Mouse (Mus musculus): ENCODE results near the gene 4833423E24Rik. TPM values are rescaled to one million over a fixed set of nuclear protein-coding genes. Genes with fewer than 3 reads are reported as not detected.

Gene 4833423E24Rik
- polyA plus RNA-seq, 1 experiment from 2014 or later: not detected

GRCm38 (mm10) chr2:85436351-85436750, 82.5 kb downstream of the 4833423E24Rik start, which contains the start of gene Olfr994:
Gene Olfr994 (minus strand): TSS chr2:85436451.
- Histone ChIP-seq H3K27me3 (ENCODE audit: low read depth, poor library complexity, severe bottlenecking) (no peaks in the 10 kb centered on the region), H3K9me3 (replicated peaks) (no peaks in the 10 kb centered on the region), H3K36me3 (no peaks in the 10 kb centered on the region), H3K4me1 (no peaks in the 10 kb centered on the region), H3K27ac (replicated peaks) (no peak within 1 kb of the TSS), H3K4me3 (no peak within 1 kb of the TSS)
- 89% methylated on average over 3 of the region's 3 CpGs for WGBS
- DNase-seq (ENCODE audit: low spot score): no peak

Other genes with a start within 250 kb of the 4833423E24Rik start
- not detected in 2 replicates for gene Olfr987, start 179.7 kb downstream of the 4833423E24Rik start, polyA plus RNA-seq (2016; fragmentation: Nextera tagmentation; extraction: Ambion mirVana)
- gene Olfr988, start 155.8 kb downstream of the 4833423E24Rik start, polyA plus RNA-seq (2016; fragmentation: Nextera tagmentation; extraction: Ambion mirVana): not detected in 2 replicates
- not detected in 2 replicates for gene Olfr992, start 109.6 kb downstream of the 4833423E24Rik start, polyA plus RNA-seq (2016; fragmentation: Nextera tagmentation; extraction: Ambion mirVana)
- not detected in 2 replicates for gene Olfr993, start 104.1 kb downstream of the 4833423E24Rik start, polyA plus RNA-seq (2016; fragmentation: Nextera tagmentation; extraction: Ambion mirVana)
- not detected in 2 replicates for gene Olfr994, start 82.6 kb downstream of the 4833423E24Rik start, polyA plus RNA-seq (2016; fragmentation: Nextera tagmentation; extraction: Ambion mirVana)
- not detected in 2 replicates for gene Olfr995, start 75.4 kb downstream of the 4833423E24Rik start, polyA plus RNA-seq (2016; fragmentation: Nextera tagmentation; extraction: Ambion mirVana)
- not detected in 2 replicates for gene Olfr996, start 60.2 kb upstream of the 4833423E24Rik start, polyA plus RNA-seq (2016; fragmentation: Nextera tagmentation; extraction: Ambion mirVana)
- gene Olfr998, start 69.9 kb upstream of the 4833423E24Rik start, polyA plus RNA-seq (2016; fragmentation: Nextera tagmentation; extraction: Ambion mirVana): not detected in 2 replicates
- gene Olfr1000, start 92.9 kb upstream of the 4833423E24Rik start, polyA plus RNA-seq (2016; fragmentation: Nextera tagmentation; extraction: Ambion mirVana): not detected in 2 replicates
- gene Olfr1002, start 131.7 kb upstream of the 4833423E24Rik start, polyA plus RNA-seq (2016; fragmentation: Nextera tagmentation; extraction: Ambion mirVana): not detected in 2 replicates
- not detected in 2 replicates for gene Olfr154, start 145.4 kb upstream of the 4833423E24Rik start, polyA plus RNA-seq (2016; fragmentation: Nextera tagmentation; extraction: Ambion mirVana)
- gene Olfr1006, start 159.7 kb upstream of the 4833423E24Rik start, polyA plus RNA-seq (2016; fragmentation: Nextera tagmentation; extraction: Ambion mirVana): not detected in 2 replicates
- not detected in 2 replicates for gene Olfr1008, start 170.4 kb upstream of the 4833423E24Rik start, polyA plus RNA-seq (2016; fragmentation: Nextera tagmentation; extraction: Ambion mirVana)
- not detected in 2 replicates for gene Olfr1009, start 196.4 kb upstream of the 4833423E24Rik start, polyA plus RNA-seq (2016; fragmentation: Nextera tagmentation; extraction: Ambion mirVana)
- gene Olfr1012, start 243.7 kb upstream of the 4833423E24Rik start, polyA plus RNA-seq (2016; fragmentation: Nextera tagmentation; extraction: Ambion mirVana): not detected in 2 replicates
- not detected in 2 replicates for gene Olfr1013, start 248.1 kb upstream of the 4833423E24Rik start, polyA plus RNA-seq (2016; fragmentation: Nextera tagmentation; extraction: Ambion mirVana)

Measured in midbrain, embryonic 10.5 days (tissue).